Mouse (Mus musculus): ENCODE results near the gene Pde4d. TPM values are rescaled to one million over a fixed set of nuclear protein-coding genes. Genes with fewer than 3 reads are reported as not detected.
A peak's percentile ranks its signal among the peaks of the same experiment; 100 is the strongest.

Gene Pde4d
- polyA plus RNA-seq, 1 experiment from 2014 or later: 13.5 TPM

GRCm38 (mm10) chr13:109659103-109659502 is 1209.4 kb downstream of the Pde4d start:
- H3K36me3 ChIP-seq: no peaks in the 10 kb centered on the region

GRCm38 (mm10) chr13:109661345-109661744 is 1211.6 kb downstream of the Pde4d start:
- H3K36me3 ChIP-seq: no peaks in the 10 kb centered on the region
- no peaks in the 10 kb centered on the region for H3K9me3 ChIP-seq
- no peaks in the 10 kb centered on the region for H3K27me3 ChIP-seq (ENCODE audit: insufficient read depth, poor library complexity, severe bottlenecking)
- no peak overlapping the region for H3K4me3 ChIP-seq
- H3K4me1 ChIP-seq (replicated peaks): peaks cover 25% of the 10 kb centered on the region
- H3K27ac ChIP-seq: no peak overlapping the region
- no peak for DNase-seq (ENCODE audit: low spot score)
- 95% methylated on average over 3 of the region's 3 CpGs for WGBS

More at GRCm38 (mm10) chr13:109659103-109659502, 1209.4 kb downstream of the Pde4d start:
- H3K27ac ChIP-seq: no peak overlapping the region
- H3K27me3 ChIP-seq (ENCODE audit: insufficient read depth, poor library complexity, severe bottlenecking): no peaks in the 10 kb centered on the region
- H3K4me1 ChIP-seq (replicated peaks): peaks cover 11% of the 10 kb centered on the region
- WGBS: 91% methylated on average over 6 of the region's 6 CpGs
- H3K9me3 ChIP-seq: no peaks in the 10 kb centered on the region
- no peak overlapping the region for H3K4me3 ChIP-seq
- no peak for DNase-seq (ENCODE audit: low spot score)

- Histone ChIP-seq H3K9me3 (no peaks in the 10 kb centered on the region), H3K4me1 (replicated peaks) (peaks cover 25% of the 10 kb centered on the region), H3K4me3 (no peak overlapping the region), H3K36me3 (no peaks in the 10 kb centered on the region), H3K27me3 (ENCODE audit: insufficient read depth, poor library complexity, severe bottlenecking) (no peaks in the 10 kb centered on the region), H3K27ac (no peak overlapping the region)
- 62% methylated on average over 5 of the region's 5 CpGs for WGBS
- no peak for DNase-seq (ENCODE audit: low spot score)
These were observed 1212.4 kb downstream of the Pde4d start for GRCm38 (mm10) chr13:109662099-109662498.

- H3K4me1 ChIP-seq (replicated peaks): peaks cover 25% of the 10 kb centered on the region
- H3K36me3 ChIP-seq: no peaks in the 10 kb centered on the region
- H3K9me3 ChIP-seq: no peaks in the 10 kb centered on the region
- DNase-seq (ENCODE audit: low spot score): no peak
- H3K4me3 ChIP-seq: no peak overlapping the region
- 61% methylated on average over 3 of the region's 3 CpGs for WGBS
- no peak overlapping the region for H3K27ac ChIP-seq
- H3K27me3 ChIP-seq (ENCODE audit: insufficient read depth, poor library complexity, severe bottlenecking): no peaks in the 10 kb centered on the region
These were observed 1213.0 kb downstream of the Pde4d start for GRCm38 (mm10) chr13:109662731-109663130.

GRCm38 (mm10) chr13:109664956-109665802 is 1215.4 kb downstream of the Pde4d start:
- DNase-seq (ENCODE audit: low spot score): no peak
- no peaks in the 10 kb centered on the region for H3K36me3 ChIP-seq
- no peak overlapping the region for H3K4me3 ChIP-seq
- no peaks in the 10 kb centered on the region for H3K27me3 ChIP-seq (ENCODE audit: insufficient read depth, poor library complexity, severe bottlenecking)
- WGBS: 55% methylated on average over 10 of the region's 10 CpGs
- peaks cover 29% of the 10 kb centered on the region for H3K4me1 ChIP-seq (replicated peaks)
- peak overlapping the region; percentile 70 for H3K27ac ChIP-seq
- no peaks in the 10 kb centered on the region for H3K9me3 ChIP-seq

GRCm38 (mm10) chr13:109665803-109666403 is 1216.2 kb downstream of the Pde4d start:
- peaks cover 37% of the 10 kb centered on the region for H3K4me1 ChIP-seq (replicated peaks)
- H3K9me3 ChIP-seq: no peaks in the 10 kb centered on the region
- no peaks in the 10 kb centered on the region for H3K36me3 ChIP-seq
- H3K27me3 ChIP-seq (ENCODE audit: insufficient read depth, poor library complexity, severe bottlenecking): no peaks in the 10 kb centered on the region
- 88% methylated on average over 10 of the region's 10 CpGs for whole genome bisulfite sequencing
- H3K4me3 ChIP-seq: no peak overlapping the region
- H3K27ac ChIP-seq: peak overlapping the region; percentile 70
- no peak for DNase-seq (ENCODE audit: low spot score)

GRCm38 (mm10) chr13:109669965-109670364 is 1220.2 kb downstream of the Pde4d start:
- H3K4me3 ChIP-seq: no peak overlapping the region
- whole genome bisulfite sequencing: 81% methylated on average over 4 of the region's 4 CpGs
- H3K27me3 ChIP-seq (ENCODE audit: insufficient read depth, poor library complexity, severe bottlenecking): no peaks in the 10 kb centered on the region
- H3K27ac ChIP-seq: no peak overlapping the region
- H3K9me3 ChIP-seq: no peaks in the 10 kb centered on the region
- peaks cover 23% of the 10 kb centered on the region for H3K4me1 ChIP-seq (replicated peaks)
- no peaks in the 10 kb centered on the region for H3K36me3 ChIP-seq
- no peak for DNase-seq (ENCODE audit: low spot score)

GRCm38 (mm10) chr13:109671589-109672347 is 1222.0 kb downstream of the Pde4d start:
- no peak for DNase-seq (ENCODE audit: low spot score)
- H3K4me1 ChIP-seq (replicated peaks): peaks cover 11% of the 10 kb centered on the region
- WGBS: 70% methylated on average over 8 of the region's 8 CpGs
- H3K27ac ChIP-seq: no peak overlapping the region
- no peaks in the 10 kb centered on the region for H3K27me3 ChIP-seq (ENCODE audit: insufficient read depth, poor library complexity, severe bottlenecking)
- H3K9me3 ChIP-seq: no peaks in the 10 kb centered on the region
- H3K36me3 ChIP-seq: no peaks in the 10 kb centered on the region
- H3K4me3 ChIP-seq: no peak overlapping the region

GRCm38 (mm10) chr13:109677047-109677446 is 1227.3 kb downstream of the Pde4d start:
- Histone ChIP-seq H3K4me1 (replicated peaks) (no peaks in the 10 kb centered on the region), H3K4me3 (no peak overlapping the region), H3K36me3 (no peaks in the 10 kb centered on the region), H3K27ac (no peak overlapping the region), H3K27me3 (ENCODE audit: insufficient read depth, poor library complexity, severe bottlenecking) (no peaks in the 10 kb centered on the region), H3K9me3 (no peaks in the 10 kb centered on the region)
- DNase-seq (ENCODE audit: low spot score): no peak
- 61% methylated on average over 4 of the region's 4 CpGs for WGBS

- H3K27me3 ChIP-seq (ENCODE audit: insufficient read depth, poor library complexity, severe bottlenecking): no peaks in the 10 kb centered on the region
- 93% methylated on average over 3 of the region's 3 CpGs for WGBS
- H3K4me1 ChIP-seq (replicated peaks): no peaks in the 10 kb centered on the region
- DNase-seq (ENCODE audit: low spot score): no peak
- H3K9me3 ChIP-seq: no peaks in the 10 kb centered on the region
- no peaks in the 10 kb centered on the region for H3K36me3 ChIP-seq
- no peak overlapping the region for H3K4me3 ChIP-seq
- H3K27ac ChIP-seq: no peak overlapping the region
These were observed 1227.9 kb downstream of the Pde4d start for GRCm38 (mm10) chr13:109677617-109678016.

- H3K27ac ChIP-seq: no peak overlapping the region
- DNase-seq (ENCODE audit: low spot score): no peak
- 97% methylated on average over 1 of the region's 1 CpGs for WGBS
- H3K9me3 ChIP-seq: no peaks in the 10 kb centered on the region
- peaks cover 3% of the 10 kb centered on the region for H3K4me1 ChIP-seq (replicated peaks)
- no peaks in the 10 kb centered on the region for H3K36me3 ChIP-seq
- no peaks in the 10 kb centered on the region for H3K27me3 ChIP-seq (ENCODE audit: insufficient read depth, poor library complexity, severe bottlenecking)
- H3K4me3 ChIP-seq: no peak overlapping the region
These were observed 1229.2 kb downstream of the Pde4d start for GRCm38 (mm10) chr13:109678991-109679390.

GRCm38 (mm10) chr13:109680229-109680628 is 1230.5 kb downstream of the Pde4d start:
- H3K4me1 ChIP-seq (replicated peaks): peaks cover 13% of the 10 kb centered on the region
- 91% methylated on average over 8 of the region's 8 CpGs for WGBS
- H3K27ac ChIP-seq: no peak overlapping the region
- DNase-seq (ENCODE audit: low spot score): no peak
- H3K27me3 ChIP-seq (ENCODE audit: insufficient read depth, poor library complexity, severe bottlenecking): no peaks in the 10 kb centered on the region
- H3K4me3 ChIP-seq: no peak overlapping the region
- H3K36me3 ChIP-seq: no peaks in the 10 kb centered on the region
- no peaks in the 10 kb centered on the region for H3K9me3 ChIP-seq
